Mouse (Mus musculus): Measurements from ENCODE around the gene Sipa1. TPM values are rescaled to one million over a fixed set of nuclear protein-coding genes. Genes with fewer than 3 reads are reported as not detected.

The Sipa1 gene
- polyA plus RNA-seq, 1 experiment from 2014 or later = 8.0 TPM

DNA sequence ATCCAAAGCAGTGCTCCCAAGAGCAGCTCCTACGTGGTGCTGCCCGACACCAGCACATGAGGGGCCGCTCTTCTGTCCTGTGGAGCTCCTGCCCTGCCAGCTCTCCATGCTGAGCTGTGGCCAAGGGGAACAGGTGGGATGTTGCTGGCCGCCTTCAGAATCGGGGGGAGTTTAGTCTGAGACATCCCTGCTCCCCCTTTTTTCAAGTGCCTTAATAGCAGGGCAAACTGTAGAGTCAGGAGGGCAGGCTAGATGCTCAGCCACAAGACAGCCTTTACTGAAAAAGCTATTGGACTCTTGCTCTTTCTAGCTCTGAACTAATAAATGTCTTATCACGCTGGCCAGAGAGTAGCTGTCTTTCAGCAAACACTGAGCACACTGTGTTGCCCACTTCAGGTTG lies 15.7 kb downstream of the Sipa1 start:
- Histone ChIP-seq H3K9ac (ENCODE audit: low read length) (no peak overlapping the region; the same call in 1 of the 2 replicates), H3K36me3 (ENCODE audit: control insufficient read depth, insufficient read depth, low read length) (peaks cover 34% of the 10 kb centered on the region)

DNA sequence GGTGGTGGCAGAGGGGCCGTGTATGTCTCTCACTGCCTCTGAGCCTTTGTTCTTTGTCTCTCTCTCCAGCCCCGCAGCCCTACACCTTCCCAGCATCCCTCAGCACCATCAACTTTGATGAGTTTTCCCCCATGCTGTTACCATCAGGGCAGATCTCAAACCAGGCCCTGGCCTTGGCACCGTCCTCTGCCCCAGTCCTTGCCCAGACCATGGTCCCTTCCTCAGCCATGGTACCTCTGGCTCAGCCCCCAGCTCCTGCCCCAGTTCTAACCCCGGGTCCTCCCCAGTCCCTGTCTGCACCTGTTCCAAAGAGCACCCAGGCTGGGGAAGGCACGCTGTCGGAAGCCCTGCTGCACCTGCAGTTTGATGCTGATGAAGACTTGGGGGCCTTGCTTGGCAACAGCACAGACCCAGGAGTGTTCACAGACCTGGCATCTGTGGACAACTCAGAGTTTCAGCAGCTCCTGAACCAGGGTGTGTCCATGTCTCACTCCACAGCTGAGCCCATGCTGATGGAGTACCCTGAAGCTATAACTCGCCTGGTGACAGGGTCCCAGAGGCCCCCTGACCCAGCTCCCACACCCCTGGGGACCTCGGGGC lies 16.7 kb downstream of the Sipa1 start:
- Histone ChIP-seq H3K9me3 (ENCODE audit: control insufficient read depth, low read length) (no peaks in the 10 kb centered on the region), H3K4me3 (ENCODE audit: low read depth, low read length) (no peak overlapping the region), H3K27ac (replicated peaks) (no peak overlapping the region), H3K4me1 (replicated peaks; ENCODE audit: control insufficient read depth, insufficient read depth) (no peaks in the 10 kb centered on the region), H3K27me3 (ENCODE audit: control insufficient read depth, insufficient read depth, low read length) (no peaks in the 10 kb centered on the region), H3K4me2 (replicated peaks; ENCODE audit: low read depth) (no peak overlapping the region), H3K36me3 (ENCODE audit: control insufficient read depth, insufficient read depth, low read length) (peaks cover 42% of the 10 kb centered on the region), H3K9ac (ENCODE audit: low read length) (no peak overlapping the region)
- 88% methylated on average over 8 of the region's 8 CpGs for WGBS
- no peak for DNase-seq (ENCODE audit: low spot score)
- ATAC-seq (ENCODE audit: low FRiP score, low TSS enrichment) = no peak
- no peak for TF ChIP-seq CTCF (IDR thresholded peaks at IDR 0.05; ENCODE audit: low read depth)
- no peak for TF ChIP-seq EP300 (optimal IDR thresholded peaks at IDR 0.05)

More for the DNA sequence above, 15.7 kb downstream of the Sipa1 start:
- WGBS = 91% methylated on average over 6 of the region's 6 CpGs
- ATAC-seq (ENCODE audit: low FRiP score, low TSS enrichment) = no peak
- H3K4me2 ChIP-seq (replicated peaks; ENCODE audit: low read depth) = no peak overlapping the region
- H3K4me1 ChIP-seq (replicated peaks; ENCODE audit: control insufficient read depth, insufficient read depth) = no peaks in the 10 kb centered on the region
- no peak overlapping the region for H3K4me3 ChIP-seq (ENCODE audit: low read depth, low read length)
- DNase-seq (ENCODE audit: low spot score) = no peak
- H3K27ac ChIP-seq (replicated peaks) = peak overlapping the region; percentile 87
- TF ChIP-seq CTCF (IDR thresholded peaks at IDR 0.05; ENCODE audit: low read depth) = no peak
- TF ChIP-seq EP300 (optimal IDR thresholded peaks at IDR 0.05) = no peak
- H3K9me3 ChIP-seq (ENCODE audit: control insufficient read depth, low read length) = no peaks in the 10 kb centered on the region
- H3K27me3 ChIP-seq (ENCODE audit: control insufficient read depth, insufficient read depth, low read length) = no peaks in the 10 kb centered on the region

DNA sequence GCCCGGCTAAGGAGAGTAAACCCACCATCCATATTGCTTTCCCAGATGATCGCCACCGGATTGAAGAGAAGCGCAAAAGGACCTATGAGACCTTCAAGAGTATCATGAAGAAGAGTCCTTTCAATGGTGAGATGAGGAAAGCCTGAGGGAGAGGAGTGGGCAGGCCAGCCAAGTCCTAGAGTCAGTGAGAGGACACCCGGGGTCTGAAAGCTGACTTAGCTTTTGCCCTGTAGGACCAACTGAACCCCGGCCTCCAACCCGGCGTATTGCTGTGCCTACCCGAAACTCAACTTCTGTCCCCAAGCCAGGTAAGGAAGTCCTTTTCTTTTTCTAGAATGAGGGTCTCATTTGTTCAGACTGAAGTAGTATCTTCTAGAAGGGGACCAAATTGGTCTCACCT lies 18.2 kb downstream of the Sipa1 start:
- no peak overlapping the region for H3K4me2 ChIP-seq (replicated peaks; ENCODE audit: low read depth)
- no peaks in the 10 kb centered on the region for H3K9me3 ChIP-seq (ENCODE audit: control insufficient read depth, low read length)
- H3K27ac ChIP-seq (replicated peaks) = no peak overlapping the region
- no peak overlapping the region for H3K4me3 ChIP-seq (ENCODE audit: low read depth, low read length)
- WGBS = 98% methylated on average over 9 of the region's 9 CpGs
- TF ChIP-seq EP300 (optimal IDR thresholded peaks at IDR 0.05) (no peak), CTCF (IDR thresholded peaks at IDR 0.05; ENCODE audit: low read depth) (no peak)
- ATAC-seq (ENCODE audit: low FRiP score, low TSS enrichment) (no peak), DNase-seq (ENCODE audit: low spot score) (no peak)
- H3K27me3 ChIP-seq (ENCODE audit: control insufficient read depth, insufficient read depth, low read length) = no peaks in the 10 kb centered on the region
- no peak overlapping the region for H3K9ac ChIP-seq (ENCODE audit: low read length)
- H3K4me1 ChIP-seq (replicated peaks; ENCODE audit: control insufficient read depth, insufficient read depth) = no peaks in the 10 kb centered on the region
- H3K36me3 ChIP-seq (ENCODE audit: control insufficient read depth, insufficient read depth, low read length) = peaks cover 50% of the 10 kb centered on the region

GRCm38 (mm10) chr19:5641641-5642040 lies 21.9 kb downstream of the Sipa1 start:
- no peak for TF ChIP-seq EP300 (optimal IDR thresholded peaks at IDR 0.05)
- no peak for TF ChIP-seq CTCF (IDR thresholded peaks at IDR 0.05; ENCODE audit: low read depth)
- peaks cover 50% of the 10 kb centered on the region for H3K36me3 ChIP-seq (ENCODE audit: control insufficient read depth, insufficient read depth, low read length)
- 88% methylated on average over 8 of the region's 8 CpGs for WGBS

GRCm38 (mm10) chr19:5641021-5641420 lies 22.5 kb downstream of the Sipa1 start:
- Histone ChIP-seq H3K4me1 (replicated peaks; ENCODE audit: control insufficient read depth, insufficient read depth) (peaks cover 5% of the 10 kb centered on the region), H3K9ac (ENCODE audit: low read length) (no peak overlapping the region), H3K36me3 (ENCODE audit: control insufficient read depth, insufficient read depth, low read length) (peaks cover 45% of the 10 kb centered on the region), H3K27ac (replicated peaks) (no peak overlapping the region), H3K4me3 (ENCODE audit: low read depth, low read length) (no peak overlapping the region), H3K9me3 (ENCODE audit: control insufficient read depth, low read length) (no peaks in the 10 kb centered on the region), H3K27me3 (ENCODE audit: control insufficient read depth, insufficient read depth, low read length) (no peaks in the 10 kb centered on the region), H3K4me2 (replicated peaks; ENCODE audit: low read depth) (no peak overlapping the region)
- TF ChIP-seq EP300 (optimal IDR thresholded peaks at IDR 0.05) = no peak
- no peak for TF ChIP-seq CTCF (IDR thresholded peaks at IDR 0.05; ENCODE audit: low read depth)
- 82% methylated on average over 15 of the region's 17 CpGs for WGBS
- ATAC-seq (ENCODE audit: low FRiP score, low TSS enrichment) (no peak), DNase-seq (ENCODE audit: low spot score) (no peak)

More at GRCm38 (mm10) chr19:5641641-5642040, 21.9 kb downstream of the Sipa1 start:
- no peak overlapping the region for H3K9ac ChIP-seq (ENCODE audit: low read length)
- no peak overlapping the region for H3K4me2 ChIP-seq (replicated peaks; ENCODE audit: low read depth)
- no peaks in the 10 kb centered on the region for H3K27me3 ChIP-seq (ENCODE audit: control insufficient read depth, insufficient read depth, low read length)
- DNase-seq (ENCODE audit: low spot score) (peak; percentile 49), ATAC-seq (ENCODE audit: low FRiP score, low TSS enrichment) (no peak)
- H3K9me3 ChIP-seq (ENCODE audit: control insufficient read depth, low read length) = no peaks in the 10 kb centered on the region
- H3K4me3 ChIP-seq (ENCODE audit: low read depth, low read length) = no peak overlapping the region
- H3K4me1 ChIP-seq (replicated peaks; ENCODE audit: control insufficient read depth, insufficient read depth) = peaks cover 5% of the 10 kb centered on the region
- H3K27ac ChIP-seq (replicated peaks) = no peak overlapping the region

GRCm38 (mm10) chr19:5640339-5640738 lies 23.2 kb downstream of the Sipa1 start:
- TF ChIP-seq CTCF (IDR thresholded peaks at IDR 0.05; ENCODE audit: low read depth) (no peak), EP300 (optimal IDR thresholded peaks at IDR 0.05) (no peak)
- Histone ChIP-seq H3K9ac (ENCODE audit: low read length) (no peak overlapping the region), H3K9me3 (ENCODE audit: control insufficient read depth, low read length) (no peaks in the 10 kb centered on the region), H3K4me1 (replicated peaks; ENCODE audit: control insufficient read depth, insufficient read depth) (peaks cover 5% of the 10 kb centered on the region), H3K4me3 (ENCODE audit: low read depth, low read length) (no peak overlapping the region), H3K4me2 (replicated peaks; ENCODE audit: low read depth) (no peak overlapping the region), H3K27me3 (ENCODE audit: control insufficient read depth, insufficient read depth, low read length) (no peaks in the 10 kb centered on the region), H3K27ac (replicated peaks) (no peak overlapping the region), H3K36me3 (ENCODE audit: control insufficient read depth, insufficient read depth, low read length) (peaks cover 38% of the 10 kb centered on the region)
- WGBS = 61% methylated on average over 9 of the region's 9 CpGs
- ATAC-seq (ENCODE audit: low FRiP score, low TSS enrichment) (no peak), DNase-seq (ENCODE audit: low spot score) (no peak)

All from stomach, postnatal 0 days (tissue).